In genomic region chr11:32493312-32493711, GRCm38 (mm10) we compare ENCODE assay signal across 18 mouse cellular contexts. TPM values are rescaled to one million over a fixed set of nuclear protein-coding genes. Genes with fewer than 3 reads are reported as not detected.
A peak's percentile ranks its signal among the peaks of the same experiment; 100 is the strongest.
DNase-seq lines count a peak whose midpoint lies in the region; ATAC-seq and TF ChIP-seq lines count a peak whose summit lies in the region.
"Had no signal": no experiment of that assay in that cellular context is flagged by ENCODE, and none has a peak within 500 bp of the region (broad histone marks: within the 10 kb centered on the region; RNA-seq: fewer than 3 reads in every experiment).

No protein-coding gene starts in this region.

- H3K4me2 ChIP-seq in liver, embryonic 12.5 days: no peak overlapping the region
- H3K4me2 ChIP-seq: forebrain, embryonic 13.5 days; hindbrain, embryonic 13.5 days; midbrain, embryonic 12.5 days had no signal

- no peak for ATAC-seq in liver, embryonic 12.5 days
- ATAC-seq: forebrain, embryonic 13.5 days; inflammation-experienced regulatory T-cells, adult 6 months had no signal

- no peak for TF ChIP-seq POLR2A in liver, adult 2 months (IDR thresholded peaks at IDR 0.05; ENCODE audit: extremely low read depth, insufficient read depth, low read length)

- no peak overlapping the region for H3K27ac ChIP-seq in heart, embryonic 10.5 days
- no peak overlapping the region for H3K27ac ChIP-seq in liver, adult 2 months (replicated peaks; ENCODE audit: insufficient read depth, low read depth, low read length)
- no peak overlapping the region for H3K27ac ChIP-seq in liver, embryonic 12.5 days
- H3K27ac ChIP-seq: forebrain, embryonic 13.5 days; hindbrain, embryonic 13.5 days; layer of hippocampus, adult 2 months; midbrain, embryonic 12.5 days had no signal

- H3K27me3 ChIP-seq in heart, embryonic 10.5 days (ENCODE audit: insufficient read depth, poor library complexity, severe bottlenecking): no peaks in the 10 kb centered on the region
- no peaks in the 10 kb centered on the region for H3K27me3 ChIP-seq in liver, adult 2 months (ENCODE audit: control insufficient read depth, insufficient read depth, low read length)
- no peaks in the 10 kb centered on the region for H3K27me3 ChIP-seq in liver, embryonic 12.5 days (replicated peaks)
- H3K27me3 ChIP-seq: CH12.LX; forebrain, embryonic 13.5 days; hindbrain, embryonic 13.5 days; midbrain, embryonic 12.5 days had no signal

- peaks cover 19% of the 10 kb centered on the region; the same call in 1 of the 2 replicates for H3K4me1 ChIP-seq in heart, embryonic 10.5 days
- H3K4me1 ChIP-seq in liver, adult 2 months (ENCODE audit: control insufficient read depth, insufficient read depth, low read length): peaks cover 2% of the 10 kb centered on the region; the same call in 1 of the 2 replicates
- peaks cover 19% of the 10 kb centered on the region for H3K4me1 ChIP-seq in liver, embryonic 12.5 days
- H3K4me1 ChIP-seq: forebrain, embryonic 13.5 days; hindbrain, embryonic 13.5 days; midbrain, embryonic 12.5 days had no signal

- H3K79me2 ChIP-seq in liver, adult 2 months (ENCODE audit: control insufficient read depth, insufficient read depth, low read length): no peaks in the 10 kb centered on the region

- H3K36me3 ChIP-seq in heart, embryonic 10.5 days: no peaks in the 10 kb centered on the region
- no peaks in the 10 kb centered on the region for H3K36me3 ChIP-seq in liver, adult 2 months (ENCODE audit: control insufficient read depth, insufficient read depth, low read length)
- no peaks in the 10 kb centered on the region for H3K36me3 ChIP-seq in liver, embryonic 12.5 days
- H3K36me3 ChIP-seq: hindbrain, embryonic 13.5 days; midbrain, embryonic 12.5 days had no signal

- no peak for TF ChIP-seq CTCF in liver, adult 2 months (IDR thresholded peaks at IDR 0.05; ENCODE audit: low read depth, low read length)

- no peak overlapping the region for H3K9ac ChIP-seq in liver, adult 2 months (ENCODE audit: low read depth, low read length)
- no peak overlapping the region for H3K9ac ChIP-seq in liver, embryonic 12.5 days
- H3K9ac ChIP-seq: forebrain, embryonic 13.5 days; hindbrain, embryonic 13.5 days; midbrain, embryonic 12.5 days had no signal

- no peak overlapping the region for H3K4me3 ChIP-seq in heart, embryonic 10.5 days
- H3K4me3 ChIP-seq in liver, adult 2 months (ENCODE audit: insufficient read depth, low read depth, low read length): no peak overlapping the region
- H3K4me3 ChIP-seq in liver, embryonic 12.5 days: no peak overlapping the region
- H3K4me3 ChIP-seq: erythroblast, embryonic 14.5 days; forebrain, embryonic 13.5 days; hindbrain, embryonic 13.5 days; layer of hippocampus, adult 2 months; midbrain, embryonic 12.5 days had no signal

- DNase-seq in adrenal gland, postnatal 14 days: peak; percentile 45
- no peak for DNase-seq in adrenal gland, postnatal 25 days
- DNase-seq in heart, adult 8-10 months (ENCODE audit: low spot score): peak; percentile 24
- no peak for DNase-seq in heart, embryonic 10.5 days (ENCODE audit: low spot score)
- DNase-seq in liver, adult 2 months (ENCODE audit: extremely low read depth, low read depth, low spot score): peak; percentile 61
- DNase-seq in lung, postnatal 25 days (ENCODE audit: low spot score): peak; percentile 36
- no peak for DNase-seq in ovary, postnatal 36 days (ENCODE audit: low spot score)
- DNase-seq: cerebellum, adult 9-10 months; right cerebral cortex, adult 18-20 months had no signal

- H3K9me3 ChIP-seq in heart, embryonic 10.5 days: no peaks in the 10 kb centered on the region
- no peaks in the 10 kb centered on the region for H3K9me3 ChIP-seq in liver, embryonic 12.5 days (replicated peaks)
- H3K9me3 ChIP-seq: forebrain, embryonic 13.5 days; hindbrain, embryonic 13.5 days; midbrain, embryonic 12.5 days had no signal

RNA-seq across cellular contexts. Expression of gene Ubtd2, which starts 38.1 kb away (rescaled TPM):
- 17.3 and 17.4 TPM in 2 replicates for total RNA-seq in adrenal gland, postnatal 14 days (2021)
- total RNA-seq in adrenal gland, postnatal 25 days (2021): 15.3 and 16.2 TPM in 2 replicates
- total RNA-seq in heart, adult 8-10 months (2022): 1 to 10 TPM; 3.0 to 4.4 (median 3.7) TPM
- 31.2 and 46.7 TPM in 2 replicates for polyA plus RNA-seq in heart, embryonic 10.5 days (2016; fragmentation: Nextera tagmentation; extraction: Ambion mirVana)
- 1.5 and 2.2 TPM in 2 replicates for total RNA-seq in liver, adult 2 months (2014; rRNA removed)
- 1.8 TPM in 2 replicates for polyA plus RNA-seq in liver, adult 2 months (2012; rRNA removed)
- polyA plus RNA-seq in liver, embryonic 12.5 days (2016; fragmentation: Nextera tagmentation; extraction: Ambion mirVana): 9.6 and 10.0 TPM in 2 replicates

RNA-seq across cellular contexts. Expression of gene Efcab9, which starts 38.6 kb away (rescaled TPM):
- 1.7 TPM in 1 of 2 replicates, not detected in the other for total RNA-seq in adrenal gland, postnatal 14 days (2021)
- total RNA-seq in adrenal gland, postnatal 25 days (2021): 1.5 TPM in 1 of 2 replicates, not detected in the other
- not detected for total RNA-seq in heart, adult 8-10 months (2022)
- polyA plus RNA-seq in heart, embryonic 10.5 days (2016; fragmentation: Nextera tagmentation; extraction: Ambion mirVana): 0.36 TPM in 1 of 2 replicates, not detected in the other
- total RNA-seq in liver, adult 2 months (2014; rRNA removed): 0.34 TPM in 1 of 2 replicates, not detected in the other
- not detected in 2 replicates for polyA plus RNA-seq in liver, adult 2 months (2012; rRNA removed)
- 0.28 and 0.56 TPM in 2 replicates for polyA plus RNA-seq in liver, embryonic 12.5 days (2016; fragmentation: Nextera tagmentation; extraction: Ambion mirVana)
- polyA plus RNA-seq: erythroblast, embryonic 14.5 days; hindbrain, embryonic 13.5 days; small intestine, adult 2 months had no signal

RNA-seq across cellular contexts. Expression of gene Stk10, which starts 39.8 kb away (rescaled TPM):
- 14.5 and 23.9 TPM in 2 replicates for total RNA-seq in adrenal gland, postnatal 14 days (2021)
- 10.3 TPM in 2 replicates for total RNA-seq in adrenal gland, postnatal 25 days (2021)
- total RNA-seq in heart, adult 8-10 months (2022): 1 to 10 TPM; 6.6 to 9.2 (median 8.7) TPM
- polyA plus RNA-seq in heart, embryonic 10.5 days (2016; fragmentation: Nextera tagmentation; extraction: Ambion mirVana): 2.3 and 2.8 TPM in 2 replicates
- 2.0 and 2.5 TPM in 2 replicates for total RNA-seq in liver, adult 2 months (2014; rRNA removed)
- polyA plus RNA-seq in liver, adult 2 months (2012; rRNA removed): 2.0 and 2.4 TPM in 2 replicates
- polyA plus RNA-seq in liver, embryonic 12.5 days (2016; fragmentation: Nextera tagmentation; extraction: Ambion mirVana): 5.7 and 6.0 TPM in 2 replicates

Comparison
In these comparisons a context has a peak if more than half of its experiments do, and no peak if none do; other contexts are left out.
1. DNase-seq: peak in adrenal gland, postnatal 14 days (single experiment), heart, adult 8-10 months (single experiment), liver, adult 2 months (single experiment) and lung, postnatal 25 days (single experiment); none in adrenal gland, postnatal 25 days (single experiment), heart, embryonic 10.5 days (single experiment) and ovary, postnatal 36 days (single experiment).